Mouse (Mus musculus): Measurements from ENCODE around the gene Tmem150c. TPM values are rescaled to one million over a fixed set of nuclear protein-coding genes. Genes with fewer than 3 reads are reported as not detected.

Tmem150c gene
- total RNA-seq, 2 experiments from 2014 or later = 1.5 to 2.4 TPM

Other genes with a start within 250 kb of the Tmem150c start
- gene Hnrnpd, start 180.9 kb downstream of the Tmem150c start, total RNA-seq (2021) = 10 to 100 TPM; 52.8 to 61.5 TPM
- gene 4930524J08Rik, start 180.7 kb downstream of the Tmem150c start, total RNA-seq (2021) = under 1 TPM in 1 of 2 experiments, not detected in 1; 0.67 TPM
- gene Hnrnpdl, start 120.1 kb downstream of the Tmem150c start, total RNA-seq (2021) = 10 to 100 TPM; 59.4 to 70.1 TPM
- 1 to 10 TPM; 5.4 to 6.0 TPM for gene Enoph1, start 119.8 kb downstream of the Tmem150c start, total RNA-seq (2021)

Measured in gastrocnemius, postnatal 25 days (tissue).